Mouse (Mus musculus) liver, postnatal 0 days (tissue): ENCODE measurements around the gene Ccnk. TPM values are rescaled to one million over a fixed set of nuclear protein-coding genes. Genes with fewer than 3 reads are reported as not detected.

Source experiments
- ATAC-seq: fragments of 200-750 bp; cut with Nextera tagmentation; 2 replicates; pipeline ENCODE4 v1.8.0; 2017; ENCODE audit warnings: mild to moderate bottlenecking, moderate library complexity
- DNase-seq: peaks from one replicate; pipeline ENCODE4 v3.0.0-alpha.2; 2016
- H3K27ac ChIP-seq: fragments of 300-500 bp; sonication (generic); 2 replicates; pipeline ENCODE4 v1.5.1; 2014; ENCODE audit warnings: antibody characterized with exemption, moderate library complexity, mild to moderate bottlenecking, low read depth
- H3K27me3 ChIP-seq: fragments of 300-500 bp; sonication (generic); 2 replicates; pipeline ENCODE4 v1.6.1; 2014; ENCODE audit warnings: low read length, control low read depth, mixed read lengths; ENCODE audit not compliant: insufficient read depth
- H3K36me3 ChIP-seq: fragments of 300-500 bp; sonication (generic); replicated peaks from 2 replicates; pipeline ENCODE4 v1.6.1; 2014; ENCODE audit warnings: mild to moderate bottlenecking, control low read depth, low read length, moderate library complexity, mixed read lengths; ENCODE audit not compliant: insufficient read depth
- H3K4me1 ChIP-seq: fragments of 300-500 bp; sonication (generic); 2 replicates; pipeline ENCODE4 v1.6.1; 2014; ENCODE audit warnings: antibody characterized with exemption, mild to moderate bottlenecking, control low read depth; ENCODE audit not compliant: insufficient read depth
- H3K4me2 ChIP-seq: fragments of 300-500 bp; sonication (generic); 2 replicates; pipeline ENCODE4 v1.6.1; 2014; ENCODE audit warnings: low read depth, mild to moderate bottlenecking, low read length, moderate library complexity, mixed read lengths
- H3K4me3 ChIP-seq: fragments of 300-500 bp; sonication (generic); 2 replicates; pipeline ENCODE4 v1.5.1; 2014; ENCODE audit warnings: low read depth, low read length
- H3K9ac ChIP-seq: fragments of 300-500 bp; sonication (generic); replicated peaks from 2 replicates; pipeline ENCODE4 v1.6.1; 2014; ENCODE audit warnings: mild to moderate bottlenecking, moderate library complexity
- H3K9me3 ChIP-seq: fragments of 300-500 bp; sonication (generic); 2 replicates; pipeline ENCODE4 v1.6.1; 2016; ENCODE audit warnings: mild to moderate bottlenecking, control low read depth, low read length, mixed read lengths
- CTCF ChIP-seq: sonication (generic); IDR thresholded peaks from 2 replicates; pipeline ENCODE4 v1.5.1; 2016; ENCODE audit warnings: antibody characterized with exemption, low read depth
- EP300 ChIP-seq: IDR thresholded peaks from 2 replicates; pipeline ENCODE4 v1.6.1; 2016; ENCODE audit warnings: antibody characterized with exemption, low read depth, mild to moderate bottlenecking
- WGBS: fragments of 180-500 bp; shearing (Covaris S2); extraction: QIAGEN DNeasy Blood & Tissue Kit; methylation state at CpG from one replicate; pipeline ENCODE4 v1.1.7; 2014; ENCODE audit not compliant: insufficient replicate concordance; 5-methylcytosine and 5-hydroxymethylcytosine counted together
- polyA plus RNA-seq: library from polyadenylated mRNA; unstranded; fragments of >200 nt; fragmentation: Nextera tagmentation; extraction: Ambion mirVana; gene quantifications from 2 replicates; pipeline ENCODE4 v1.2.1, GENCODE M21; 2015

The Ccnk gene
- polyA plus RNA-seq, 1 experiment from 2014 or later, result 1.7 TPM

DNA sequence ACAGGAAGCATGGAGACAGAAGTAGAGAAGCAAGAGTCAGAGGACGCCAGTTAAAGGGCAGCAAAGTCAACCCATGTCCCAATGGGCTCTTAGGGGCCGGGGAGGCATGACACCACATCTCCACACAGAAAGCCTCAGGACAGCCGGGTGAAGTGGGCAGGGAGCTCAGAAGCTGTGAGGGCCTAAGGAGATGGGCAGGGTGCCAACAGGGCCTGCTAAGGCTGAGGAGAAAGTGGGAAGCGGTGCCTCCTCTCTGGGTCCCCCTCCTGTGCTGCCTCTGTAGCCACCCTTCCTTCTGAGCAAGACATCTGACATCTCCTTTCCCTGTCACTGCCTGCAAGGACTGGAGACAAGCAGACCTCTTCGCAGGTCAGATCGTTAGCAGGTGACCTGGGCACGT lies 46.4 kb downstream of the Ccnk start:
- H3K36me3 ChIP-seq, result no peaks in the 10 kb centered on the region
- no peaks in the 10 kb centered on the region for H3K27me3 ChIP-seq
- ATAC-seq (no peak), DNase-seq (no peak)
- H3K9ac ChIP-seq, result no peak overlapping the region
- TF ChIP-seq CTCF (no peak), EP300 (no peak)
- no peak overlapping the region for H3K27ac ChIP-seq
- no peaks in the 10 kb centered on the region for H3K9me3 ChIP-seq
- no peak overlapping the region for H3K4me3 ChIP-seq
- H3K4me1 ChIP-seq, result no peaks in the 10 kb centered on the region
- WGBS, result 73% methylated on average over 7 of the region's 7 CpGs
- no peak overlapping the region for H3K4me2 ChIP-seq

DNA sequence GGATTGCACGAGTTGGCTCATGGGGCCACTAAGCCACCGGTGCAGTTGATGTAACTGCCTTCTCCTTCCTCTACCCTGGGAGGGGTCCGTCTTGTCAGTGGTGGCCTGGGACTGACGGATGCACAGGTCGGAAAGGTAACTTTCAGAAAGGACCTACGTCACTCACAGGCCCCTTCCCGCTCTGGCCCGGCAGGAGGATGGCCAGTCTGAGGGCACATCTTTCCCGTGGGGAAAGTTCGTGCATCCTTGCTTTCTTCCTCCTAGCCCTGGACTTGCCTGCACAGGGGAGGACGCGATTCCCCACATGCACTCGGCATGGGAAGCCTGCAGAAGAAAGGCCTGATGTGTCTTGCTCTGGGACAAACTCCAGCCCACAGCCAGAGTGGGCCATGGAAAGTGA lies 46.8 kb downstream of the Ccnk start:
- H3K9ac ChIP-seq, result no peak overlapping the region
- TF ChIP-seq CTCF (no peak), EP300 (no peak)
- H3K27me3 ChIP-seq, result no peaks in the 10 kb centered on the region
- ATAC-seq, result no peak
- no peaks in the 10 kb centered on the region for H3K9me3 ChIP-seq
- H3K4me2 ChIP-seq, result no peak overlapping the region
- 83% methylated on average over 13 of the region's 13 CpGs for WGBS
- H3K4me3 ChIP-seq, result no peak overlapping the region
- no peak for DNase-seq
- no peaks in the 10 kb centered on the region for H3K4me1 ChIP-seq
- no peak overlapping the region for H3K27ac ChIP-seq
- H3K36me3 ChIP-seq, result no peaks in the 10 kb centered on the region

DNA sequence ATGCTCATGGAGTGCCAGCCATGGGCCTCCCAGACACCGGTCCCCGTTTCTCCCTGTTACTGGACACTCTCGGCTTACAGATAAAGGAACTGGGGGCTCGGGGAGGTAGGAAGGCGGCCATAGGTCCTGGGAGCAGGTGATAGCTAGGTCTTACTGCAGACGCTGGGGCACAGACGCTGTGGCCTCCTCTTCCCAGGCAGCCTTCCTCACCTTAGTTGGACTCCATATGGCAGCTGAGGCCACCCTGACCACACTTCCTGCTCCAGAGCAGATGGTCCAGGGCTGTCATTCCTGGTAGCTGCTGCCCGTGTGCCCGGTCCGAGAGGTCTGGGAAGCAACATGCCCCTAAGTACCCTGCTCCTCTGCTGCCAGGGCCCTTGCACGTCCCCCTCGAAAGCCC lies 47.6 kb downstream of the Ccnk start:
- Histone ChIP-seq H3K9ac (no peak overlapping the region), H3K4me2 (no peak overlapping the region), H3K36me3 (no peaks in the 10 kb centered on the region), H3K4me3 (no peak overlapping the region), H3K27me3 (no peaks in the 10 kb centered on the region), H3K4me1 (no peaks in the 10 kb centered on the region), H3K9me3 (no peaks in the 10 kb centered on the region), H3K27ac (no peak overlapping the region)
- 72% methylated on average over 12 of the region's 12 CpGs for WGBS
- ATAC-seq (no peak), DNase-seq (no peak)
- no peak for TF ChIP-seq CTCF
- no peak for TF ChIP-seq EP300

DNA sequence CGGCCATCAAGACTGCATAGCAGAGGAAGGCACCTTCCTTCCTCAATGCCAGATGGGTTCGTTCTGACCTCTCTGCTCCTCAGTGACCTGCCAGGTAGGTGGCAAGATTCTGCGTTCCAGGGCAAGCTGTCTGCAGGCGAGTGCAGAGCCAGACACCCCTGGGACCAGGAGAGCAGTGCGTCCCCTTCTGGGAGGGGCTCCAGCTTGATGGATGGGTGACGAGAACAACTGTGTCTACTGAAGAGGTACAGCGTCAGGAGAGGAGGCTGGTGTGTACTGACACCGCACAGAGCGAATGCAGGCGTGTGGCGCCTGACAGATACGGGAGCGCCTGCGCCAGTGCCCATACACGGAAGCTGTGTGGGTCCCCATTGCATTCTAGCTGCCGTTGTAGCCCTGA lies 48.1 kb downstream of the Ccnk start:
- no peak overlapping the region for H3K4me3 ChIP-seq
- WGBS, result 83% methylated on average over 16 of the region's 16 CpGs
- no peaks in the 10 kb centered on the region for H3K9me3 ChIP-seq

DNA sequence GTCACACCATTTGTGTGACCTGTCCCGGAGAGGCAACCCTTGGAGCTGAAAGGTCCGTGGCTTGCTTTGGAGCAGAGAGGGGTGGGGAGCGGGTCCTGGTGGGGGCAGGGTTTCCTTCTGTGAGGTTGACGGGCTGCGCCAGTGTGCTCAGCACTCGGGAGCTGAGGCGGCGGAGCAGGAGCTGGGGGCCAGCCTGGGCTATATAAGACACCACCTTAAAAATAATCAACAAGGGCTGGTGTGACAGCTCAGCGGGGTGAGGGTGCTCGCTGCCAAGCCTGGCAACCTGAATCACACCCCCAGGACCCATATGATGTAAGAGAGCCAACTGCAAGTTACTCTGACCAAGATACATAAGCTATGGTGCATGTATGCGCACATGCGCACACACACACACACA lies 50.7 kb downstream of the Ccnk start:
- H3K27ac ChIP-seq, result no peak overlapping the region
- 78% methylated on average over 12 of the region's 12 CpGs for WGBS
- peaks cover 4% of the 10 kb centered on the region; the same call in 1 of the 2 replicates for H3K4me1 ChIP-seq
- DNase-seq, result no peak
- no peaks in the 10 kb centered on the region for H3K27me3 ChIP-seq
- no peak overlapping the region for H3K4me3 ChIP-seq
- H3K9me3 ChIP-seq, result no peaks in the 10 kb centered on the region
- TF ChIP-seq CTCF, result no peak
- H3K4me2 ChIP-seq, result no peak overlapping the region
- no peak overlapping the region for H3K9ac ChIP-seq
- no peaks in the 10 kb centered on the region for H3K36me3 ChIP-seq
- no peak for ATAC-seq

More for the DNA sequence above, 48.1 kb downstream of the Ccnk start:
- Histone ChIP-seq H3K27me3 (no peaks in the 10 kb centered on the region), H3K4me1 (no peaks in the 10 kb centered on the region), H3K36me3 (no peaks in the 10 kb centered on the region), H3K27ac (no peak overlapping the region), H3K4me2 (no peak overlapping the region), H3K9ac (no peak overlapping the region)
- no peak for TF ChIP-seq EP300
- no peak for TF ChIP-seq CTCF
- no peak for DNase-seq
- no peak for ATAC-seq

DNA sequence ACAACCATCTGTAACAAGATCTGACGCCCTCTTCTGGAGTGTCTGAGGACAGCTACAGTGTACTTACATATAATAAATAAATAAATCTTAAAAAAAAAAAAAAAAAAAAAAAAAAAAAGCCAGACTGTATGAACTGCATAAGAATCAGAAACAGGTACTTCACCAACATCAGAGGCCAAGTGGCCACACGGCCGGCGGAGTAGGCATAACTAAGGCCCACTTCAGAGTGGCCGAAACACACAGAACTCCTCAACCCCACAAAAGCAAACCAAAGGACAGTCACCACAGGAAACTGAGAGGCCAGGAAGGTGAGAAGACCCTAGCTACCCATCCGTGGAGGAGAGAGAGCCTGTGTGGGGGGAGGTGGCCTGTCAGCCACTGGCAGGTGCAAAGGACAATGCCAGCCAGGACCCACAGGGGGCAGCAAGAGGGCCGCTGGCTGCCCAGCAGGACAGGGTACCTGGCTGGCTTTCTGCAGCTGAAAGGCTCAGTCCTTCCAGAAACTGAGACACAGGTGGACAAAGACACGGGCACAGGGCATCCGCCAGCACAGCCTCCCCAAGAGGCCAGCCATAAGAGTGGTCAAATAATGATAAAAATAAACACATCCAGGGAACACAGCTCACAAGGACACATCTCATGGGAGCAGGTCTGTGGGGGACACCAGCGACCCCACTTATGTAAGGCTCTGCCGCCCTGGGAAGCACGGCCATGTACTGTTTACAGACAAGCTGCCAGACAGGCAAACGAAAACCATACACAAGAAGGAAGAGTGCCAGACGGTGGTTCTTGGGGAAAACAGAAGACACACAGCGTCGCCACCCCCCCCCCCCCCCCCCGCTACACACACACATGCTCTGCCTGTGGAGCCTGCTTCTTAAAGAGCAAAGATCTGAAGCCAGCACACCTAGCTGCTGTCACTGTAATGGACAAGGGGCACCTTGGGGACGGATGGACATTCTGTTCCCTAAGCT lies 51.7 kb downstream of the Ccnk start:
- H3K4me3 ChIP-seq, result no peak overlapping the region
- no peaks in the 10 kb centered on the region for H3K9me3 ChIP-seq
- H3K9ac ChIP-seq, result no peak overlapping the region
- TF ChIP-seq EP300 (no peak), CTCF (peak; percentile 56)
- H3K36me3 ChIP-seq, result no peaks in the 10 kb centered on the region
- H3K27ac ChIP-seq, result no peak overlapping the region
- H3K27me3 ChIP-seq, result no peaks in the 10 kb centered on the region
- peaks cover 5% of the 10 kb centered on the region; the same call in 1 of the 2 replicates for H3K4me1 ChIP-seq
- ATAC-seq (peak; percentile 45; the same call in 1 of the 2 replicates), DNase-seq (peak; percentile 52)
- WGBS, result 60% methylated on average over 16 of the region's 18 CpGs
- H3K4me2 ChIP-seq, result no peak overlapping the region
